Mouse (Mus musculus) midbrain, embryonic 11.5 days (tissue): ENCODE measurements around the gene Gp9. TPM values are rescaled to one million over a fixed set of nuclear protein-coding genes. Genes with fewer than 3 reads are reported as not detected.

Experiments
- ATAC-seq: fragments of 200-750 bp; cut with Nextera tagmentation; 2 replicates; pipeline ENCODE4 v1.8.0; 2017; ENCODE audit warnings: moderate TSS enrichment, moderate library complexity; ENCODE audit not compliant: low FRiP score
- DNase-seq: peaks from one replicate; pipeline ENCODE4 v3.0.0; 2015; ENCODE audit warnings: low spot score; ENCODE audit errors: missing footprints
- H3K27ac ChIP-seq: fragments of 300-500 bp; sonication (generic); 2 replicates; pipeline ENCODE4 v1.5.1; 2014; ENCODE audit warnings: low read depth, low read length
- H3K27me3 ChIP-seq: fragments of 300-500 bp; sonication (generic); 2 replicates; pipeline ENCODE4 v1.6.1; 2014; ENCODE audit warnings: mild to moderate bottlenecking, low read length, moderate library complexity, mixed read lengths; ENCODE audit not compliant: control insufficient read depth, insufficient read depth
- H3K36me3 ChIP-seq: fragments of 300-500 bp; sonication (generic); 2 replicates; pipeline ENCODE4 v1.6.1; 2014; ENCODE audit warnings: mild to moderate bottlenecking, low read length, moderate library complexity, mixed read lengths; ENCODE audit not compliant: control insufficient read depth, insufficient read depth
- H3K4me1 ChIP-seq: fragments of 300-500 bp; sonication (generic); 2 replicates; pipeline ENCODE4 v1.6.1; 2014; ENCODE audit warnings: low read length; ENCODE audit not compliant: control insufficient read depth, insufficient read depth
- H3K4me2 ChIP-seq: fragments of 300-500 bp; sonication (generic); 2 replicates; pipeline ENCODE4 v1.6.1; 2014; ENCODE audit warnings: mild to moderate bottlenecking, moderate library complexity
- H3K4me3 ChIP-seq: fragments of 300-500 bp; sonication (generic); 2 replicates; pipeline ENCODE4 v1.5.1; 2014; ENCODE audit warnings: low read depth, low read length
- H3K9ac ChIP-seq: fragments of 300-500 bp; sonication (generic); 2 replicates; pipeline ENCODE4 v1.6.1; 2014; ENCODE audit warnings: low read length
- H3K9me3 ChIP-seq: fragments of 300-500 bp; sonication (generic); 2 replicates; pipeline ENCODE4 v1.6.1; 2016; ENCODE audit warnings: low read length; ENCODE audit not compliant: control insufficient read depth
- WGBS: fragments of 180-500 bp; shearing (Covaris S2); extraction: QIAGEN DNeasy Blood & Tissue Kit; methylation state at CpG from one replicate; pipeline ENCODE4 v1.1.7; 2014; 5-methylcytosine and 5-hydroxymethylcytosine counted together
- polyA plus RNA-seq: library from polyadenylated mRNA; unstranded; fragments of >200 nt; fragmentation: Nextera tagmentation; extraction: Ambion mirVana; gene quantifications from 2 replicates; pipeline ENCODE4 v1.2.1, GENCODE M21; 2014

Gp9 gene
- polyA plus RNA-seq, 1 experiment from 2014 or later = 2.5 TPM

DNA sequence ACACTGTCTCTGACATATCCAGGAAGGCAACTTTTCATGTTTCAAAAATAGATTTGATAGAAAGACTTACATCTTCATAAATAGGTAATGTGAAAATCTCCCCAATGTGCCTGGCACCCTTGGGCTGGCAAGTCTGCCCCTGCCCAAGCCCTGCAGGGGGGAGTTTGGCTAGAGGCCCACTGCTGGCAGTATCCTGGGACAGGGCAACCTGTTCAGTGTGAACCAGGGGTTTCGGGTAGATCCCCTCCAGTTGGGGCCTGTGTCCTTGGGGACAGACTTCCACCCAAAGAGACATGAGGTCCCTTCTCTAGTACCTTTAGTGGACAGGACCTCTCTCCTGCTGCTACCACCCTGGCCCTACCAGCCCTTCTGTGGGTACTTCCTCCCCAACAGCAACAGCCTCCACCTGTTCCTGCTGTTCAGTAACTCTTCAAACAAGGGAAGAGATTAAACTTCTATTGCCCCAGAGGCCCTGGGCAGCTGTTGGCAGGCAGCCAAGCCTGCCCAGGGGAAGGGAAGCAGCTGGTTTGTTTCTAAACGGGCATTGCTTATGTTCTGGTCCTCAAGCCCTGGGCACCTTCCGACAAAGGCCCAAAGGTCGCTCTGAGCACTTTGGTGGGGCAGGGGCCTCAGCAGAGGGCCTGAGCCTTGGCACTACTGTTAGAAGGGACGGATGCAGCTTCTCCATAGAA, 11.2 kb downstream of the Gp9 start:
- no peak for ATAC-seq
- Histone ChIP-seq H3K36me3 (no peaks in the 10 kb centered on the region; the same call in 1 of the 2 replicates), H3K4me1 (no peaks in the 10 kb centered on the region), H3K9ac (no peak overlapping the region), H3K9me3 (no peaks in the 10 kb centered on the region), H3K27ac (no peak overlapping the region), H3K4me2 (no peak overlapping the region), H3K4me3 (no peak overlapping the region), H3K27me3 (no peaks in the 10 kb centered on the region)
- no peak for DNase-seq
- WGBS = 74% methylated on average over 5 of the region's 5 CpGs

DNA sequence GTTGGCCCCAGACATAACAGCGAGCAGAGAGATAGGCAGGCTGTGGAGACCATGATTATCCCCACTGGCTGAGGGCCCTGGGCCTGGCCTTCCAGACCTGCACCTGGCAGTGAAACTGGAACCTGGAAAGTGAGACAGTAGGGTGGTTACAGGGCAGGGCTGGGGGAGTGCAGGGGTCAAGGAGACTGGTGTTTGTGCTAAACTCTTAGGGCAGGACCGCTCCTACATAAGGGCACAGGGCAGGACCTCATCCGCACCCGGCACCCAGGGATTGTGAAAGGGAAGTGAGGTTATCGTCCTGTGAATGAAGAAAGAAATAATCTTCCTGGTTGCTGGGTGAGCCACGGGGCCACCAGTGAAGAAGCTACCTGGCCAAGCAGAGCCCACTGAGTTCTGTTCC, 11.9 kb downstream of the Gp9 start:
- H3K4me2 ChIP-seq = no peak overlapping the region
- no peak overlapping the region for H3K27ac ChIP-seq
- no peak overlapping the region for H3K9ac ChIP-seq
- no peaks in the 10 kb centered on the region; the same call in 1 of the 2 replicates for H3K36me3 ChIP-seq
- ATAC-seq (no peak), DNase-seq (no peak)
- no peak overlapping the region for H3K4me3 ChIP-seq
- no peaks in the 10 kb centered on the region for H3K27me3 ChIP-seq
- H3K4me1 ChIP-seq = no peaks in the 10 kb centered on the region
- 96% methylated on average over 6 of the region's 6 CpGs for WGBS
- H3K9me3 ChIP-seq = no peaks in the 10 kb centered on the region

DNA sequence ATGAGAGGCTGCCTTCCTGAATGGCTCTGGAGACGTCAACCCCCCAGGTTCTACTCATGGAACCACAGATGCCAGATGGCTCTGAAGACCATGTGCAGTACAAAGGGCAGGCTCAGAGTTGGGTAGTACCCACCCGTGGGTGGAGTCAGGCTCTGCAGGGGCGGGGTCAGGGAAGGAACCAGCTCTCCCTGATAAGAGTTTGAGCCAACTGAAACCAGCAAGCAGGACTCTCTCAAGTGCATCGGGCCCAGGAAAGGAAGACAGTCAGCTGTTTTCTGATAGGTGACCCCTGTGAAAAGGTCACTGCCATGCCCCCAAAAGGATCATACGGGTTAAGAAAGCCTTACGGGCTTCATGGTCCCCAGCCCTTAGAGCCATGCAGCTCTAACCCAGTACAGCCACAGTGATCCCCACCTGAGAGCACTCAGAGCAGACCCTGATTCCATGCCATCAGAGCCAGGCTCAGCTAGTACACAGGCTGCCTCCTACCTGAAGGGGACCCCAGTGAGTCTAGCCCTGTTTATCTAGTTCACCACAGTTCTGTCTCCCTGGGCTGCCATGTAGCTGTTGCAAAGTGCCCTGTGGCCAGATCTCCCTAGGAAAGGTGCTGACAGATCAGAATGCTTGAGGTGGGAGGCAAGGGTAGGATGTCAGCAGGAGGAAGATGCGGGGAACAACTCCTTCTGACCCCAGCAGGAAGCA, 13.1 kb downstream of the Gp9 start:
- peaks cover 4% of the 10 kb centered on the region; the same call in 1 of the 2 replicates for H3K4me1 ChIP-seq
- no peaks in the 10 kb centered on the region; the same call in 1 of the 2 replicates for H3K36me3 ChIP-seq
- ATAC-seq (no peak), DNase-seq (peak; percentile 69)
- H3K27me3 ChIP-seq = no peaks in the 10 kb centered on the region
- no peak overlapping the region for H3K27ac ChIP-seq
- H3K4me2 ChIP-seq = no peak overlapping the region
- 79% methylated on average over 7 of the region's 7 CpGs for WGBS
- H3K9me3 ChIP-seq = no peaks in the 10 kb centered on the region
- no peak overlapping the region for H3K9ac ChIP-seq
- no peak overlapping the region for H3K4me3 ChIP-seq

DNA sequence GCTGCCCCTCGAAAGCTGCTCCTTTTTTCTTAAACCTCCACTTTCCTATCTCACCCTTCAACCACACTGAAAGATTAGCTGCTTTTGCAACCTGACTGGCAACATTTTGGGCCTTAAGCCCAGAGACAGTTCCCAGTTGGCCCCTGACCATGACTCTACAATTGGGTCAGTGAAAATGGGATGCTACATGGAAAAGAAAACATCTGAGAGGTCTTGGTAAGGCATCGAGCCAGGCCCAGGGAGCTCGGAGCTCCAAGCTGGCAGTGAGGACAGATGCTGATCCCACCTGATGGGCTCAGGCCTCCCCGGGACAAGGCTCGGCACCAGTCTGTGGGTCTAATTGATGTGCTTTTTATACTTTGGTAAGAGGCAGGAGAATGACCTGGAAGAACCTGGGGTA, 14.0 kb downstream of the Gp9 start:
- WGBS = 88% methylated on average over 5 of the region's 5 CpGs
- Histone ChIP-seq H3K27ac (no peak overlapping the region), H3K9me3 (no peaks in the 10 kb centered on the region), H3K27me3 (no peaks in the 10 kb centered on the region), H3K4me1 (peaks cover 4% of the 10 kb centered on the region; the same call in 1 of the 2 replicates), H3K9ac (no peak overlapping the region), H3K4me2 (no peak overlapping the region), H3K36me3 (no peaks in the 10 kb centered on the region; the same call in 1 of the 2 replicates), H3K4me3 (no peak overlapping the region)
- DNase-seq = no peak
- ATAC-seq = no peak

DNA sequence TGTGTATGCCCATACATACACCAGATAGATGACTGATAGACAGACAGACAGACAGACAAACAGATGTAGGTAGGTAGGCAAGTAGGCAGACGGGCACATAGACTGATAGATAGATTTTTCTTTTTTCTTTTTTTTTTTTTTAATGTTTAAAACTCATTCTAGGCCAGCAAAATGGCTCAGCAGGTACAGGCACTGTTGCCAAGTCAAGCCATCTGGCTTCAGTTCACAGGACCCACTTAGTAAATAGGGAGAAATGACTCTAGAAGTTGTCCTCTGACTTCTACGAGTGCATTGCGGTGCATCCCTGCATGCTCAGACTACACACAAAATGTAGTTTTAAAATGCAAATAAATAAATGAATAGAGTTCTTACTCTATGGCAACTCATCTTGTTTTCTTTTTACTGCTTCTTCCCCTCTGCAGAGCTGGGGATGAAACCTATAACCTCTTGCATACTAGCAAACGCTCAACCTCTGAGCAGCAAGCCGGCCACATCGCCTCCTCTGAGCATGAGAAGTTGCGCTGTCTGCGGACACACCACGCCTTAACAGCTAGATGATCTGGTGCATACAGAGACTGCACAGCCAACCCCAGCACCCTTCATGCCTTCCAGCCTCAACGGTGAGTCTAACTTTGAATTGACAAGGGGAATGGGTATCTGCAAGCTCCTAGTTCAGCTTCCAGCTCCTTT, 16.1 kb downstream of the Gp9 start:
- Histone ChIP-seq H3K4me3 (no peak overlapping the region), H3K27ac (no peak overlapping the region), H3K4me2 (no peak overlapping the region), H3K9me3 (no peaks in the 10 kb centered on the region), H3K9ac (no peak overlapping the region), H3K27me3 (no peaks in the 10 kb centered on the region), H3K4me1 (peaks cover 4% of the 10 kb centered on the region; the same call in 1 of the 2 replicates), H3K36me3 (no peaks in the 10 kb centered on the region; the same call in 1 of the 2 replicates)
- 92% methylated on average over 10 of the region's 10 CpGs for WGBS
- ATAC-seq (no peak), DNase-seq (no peak)

DNA sequence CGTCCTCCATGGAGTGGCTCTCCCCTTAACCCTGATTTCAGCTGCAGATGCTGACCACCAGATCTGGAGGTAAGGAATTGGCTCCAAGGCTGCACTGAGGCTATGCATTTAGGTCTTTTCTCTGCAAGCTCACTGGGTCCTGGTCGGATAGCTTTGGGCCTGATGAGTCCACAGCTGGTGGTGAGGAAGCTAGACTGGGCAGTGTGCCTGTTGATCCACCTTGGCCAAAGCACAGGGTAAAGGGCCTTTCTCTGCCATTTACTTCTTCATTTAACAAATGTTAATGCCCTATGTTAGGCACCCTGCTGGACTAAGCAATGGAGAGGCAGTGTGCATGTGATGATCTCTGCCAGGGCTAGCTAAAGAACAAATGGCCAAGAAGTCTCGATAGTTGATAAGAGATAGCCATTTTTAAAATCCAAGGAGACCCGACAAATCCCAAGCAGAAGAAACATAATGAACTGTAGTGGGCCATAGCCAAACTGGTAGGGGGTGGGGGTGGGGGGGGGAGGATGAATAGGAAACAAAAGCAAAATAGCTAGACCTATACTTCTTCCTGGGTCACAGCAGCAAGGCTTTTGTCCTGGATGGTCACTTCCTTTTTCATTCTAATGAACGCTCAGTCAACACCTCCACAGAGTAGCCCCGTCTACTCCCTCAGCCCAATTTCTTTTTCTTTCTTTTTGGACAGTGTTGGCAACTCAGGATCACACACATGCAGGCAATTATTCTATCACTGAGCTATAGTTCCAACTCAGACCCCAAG, 17.7 kb downstream of the Gp9 start:
- H3K27me3 ChIP-seq = no peaks in the 10 kb centered on the region
- no peak for ATAC-seq
- H3K36me3 ChIP-seq = no peaks in the 10 kb centered on the region; the same call in 1 of the 2 replicates
- no peak overlapping the region for H3K9ac ChIP-seq
- WGBS = 64% methylated on average over 6 of the region's 6 CpGs
- DNase-seq = no peak
- no peaks in the 10 kb centered on the region for H3K9me3 ChIP-seq
- H3K27ac ChIP-seq = no peak overlapping the region
- H3K4me1 ChIP-seq = peaks cover 4% of the 10 kb centered on the region; the same call in 1 of the 2 replicates
- no peak overlapping the region for H3K4me3 ChIP-seq
- H3K4me2 ChIP-seq = no peak overlapping the region

DNA sequence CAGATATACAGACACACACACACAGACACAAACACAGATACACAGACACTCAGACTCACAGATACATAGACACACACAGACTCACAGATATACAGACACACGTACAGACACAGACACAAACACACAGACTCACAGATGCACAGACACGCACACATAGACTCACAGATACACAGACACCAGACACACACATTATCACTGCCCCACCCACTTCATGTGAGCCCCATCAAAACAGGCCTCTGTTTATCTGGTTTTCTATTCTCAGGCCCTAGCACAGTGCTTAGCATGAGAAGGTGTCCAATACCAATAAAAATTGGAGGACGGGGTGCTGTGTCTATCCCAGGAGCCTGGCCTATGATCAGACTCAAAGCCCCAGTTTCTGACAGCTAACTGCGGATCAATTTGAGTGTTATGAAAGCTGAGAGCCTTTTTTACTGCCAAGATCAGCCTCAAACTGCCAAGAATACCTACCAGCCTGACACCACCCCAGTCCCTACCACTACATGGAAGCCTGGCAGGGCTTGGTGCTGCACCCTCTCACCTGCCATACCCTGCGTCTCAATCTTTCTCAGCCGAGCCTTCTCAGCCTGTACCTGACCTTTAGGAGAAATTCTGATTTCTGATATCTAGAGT, 18.5 kb downstream of the Gp9 start:
- Histone ChIP-seq H3K9ac (no peak overlapping the region), H3K4me2 (no peak overlapping the region), H3K4me1 (peaks cover 4% of the 10 kb centered on the region; the same call in 1 of the 2 replicates), H3K9me3 (no peaks in the 10 kb centered on the region), H3K27me3 (no peaks in the 10 kb centered on the region), H3K27ac (no peak overlapping the region), H3K36me3 (no peaks in the 10 kb centered on the region), H3K4me3 (no peak overlapping the region)
- ATAC-seq (no peak), DNase-seq (no peak)
- whole genome bisulfite sequencing = 92% methylated on average over 6 of the region's 6 CpGs

DNA sequence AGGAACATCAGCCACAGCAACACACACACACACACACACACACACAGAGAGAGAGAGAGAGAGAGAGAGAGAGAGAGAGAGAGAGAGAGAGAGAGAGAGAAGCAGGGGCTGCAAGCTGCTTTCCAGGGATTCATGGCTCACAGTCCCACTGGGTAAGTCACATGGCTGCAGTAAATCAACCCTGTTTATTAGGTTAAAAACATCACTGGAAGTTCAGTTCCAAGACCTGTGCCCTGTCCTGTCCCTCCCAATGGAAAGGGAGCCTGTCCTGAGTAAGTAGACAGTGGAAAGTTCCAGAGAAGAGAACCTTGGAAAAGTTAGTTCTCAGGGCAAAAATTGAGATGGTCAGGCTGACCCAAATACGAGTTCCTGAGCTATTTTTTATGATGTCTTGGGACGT, 19.4 kb downstream of the Gp9 start:
- no peak overlapping the region for H3K27ac ChIP-seq
- H3K9me3 ChIP-seq = no peaks in the 10 kb centered on the region
- 43% methylated on average over 2 of the region's 2 CpGs for WGBS

More for the DNA sequence above, 19.4 kb downstream of the Gp9 start:
- no peak for ATAC-seq
- Histone ChIP-seq H3K4me3 (no peak overlapping the region), H3K4me1 (peaks cover 4% of the 10 kb centered on the region; the same call in 1 of the 2 replicates), H3K4me2 (no peak overlapping the region), H3K27me3 (no peaks in the 10 kb centered on the region), H3K9ac (no peak overlapping the region), H3K36me3 (no peaks in the 10 kb centered on the region)
- no peak for DNase-seq
